Mouse (Mus musculus) G1E-ER4 (cell line): ENCODE measurements around the gene Hs1bp3. TPM values are rescaled to one million over a fixed set of nuclear protein-coding genes. Genes with fewer than 3 reads are reported as not detected.

Experiments used
- GATA1 ChIP-seq: IDR thresholded peaks from one replicate; pipeline ENCODE4 v1.8.0; 2012; ENCODE audit warnings: low read length, inconsistent platforms
- polyA plus RNA-seq: library from polyadenylated mRNA; stranded (reverse); fragments of >175 nt; gene quantifications from 2 replicates; pipeline ENCODE4 v1.2.3, GENCODE M21; 2012

Gene Hs1bp3
- polyA plus RNA-seq, 1 experiment: 12.1 TPM

GRCm38 (mm10) chr12:8388529-8389414 is 75.5 kb downstream of the Hs1bp3 start:
- TF ChIP-seq GATA1: no peak

- TF ChIP-seq GATA1: no peak
Observed at GRCm38 (mm10) chr12:8393226-8393625, 80.0 kb downstream of the Hs1bp3 start.

Other genes with a start within 250 kb of the Hs1bp3 start
- not detected in 2 replicates for gene Ldah, start 105.3 kb upstream of the Hs1bp3 start, polyA plus RNA-seq
- gene Gdf7, start 11.5 kb upstream of the Hs1bp3 start, polyA plus RNA-seq: not detected in 2 replicates
- gene Rhob, start 186.6 kb downstream of the Hs1bp3 start, polyA plus RNA-seq: 0.02 and 0.03 TPM in 2 replicates